Mouse (Mus musculus) liver, adult 2 months (tissue): ENCODE results near the gene Skap1. TPM values are rescaled to one million over a fixed set of nuclear protein-coding genes. Genes with fewer than 3 reads are reported as not detected.

Source experiments
- DNase-seq: peaks from one replicate; pipeline ENCODE4 v3.0.0-alpha.2; 2011; ENCODE audit warnings: low read depth, low spot score; ENCODE audit errors: extremely low read depth
- H3K27ac ChIP-seq: fragments of 200-500 bp; replicated peaks from 2 replicates; pipeline ENCODE4 v1.5.1; 2012; ENCODE audit warnings: low read depth, mild to moderate bottlenecking, control low read depth, inconsistent platforms, low read length; ENCODE audit not compliant: insufficient read depth
- H3K27me3 ChIP-seq: fragments of 200-500 bp; 2 replicates; pipeline ENCODE4 v1.6.1; 2012; ENCODE audit warnings: mild to moderate bottlenecking, moderate library complexity, low read length, inconsistent platforms; ENCODE audit not compliant: control insufficient read depth, insufficient read depth
- H3K36me3 ChIP-seq: fragments of 200-500 bp; 2 replicates; pipeline ENCODE4 v1.6.1; 2012; ENCODE audit warnings: low read length, inconsistent platforms; ENCODE audit not compliant: control insufficient read depth, insufficient read depth
- H3K4me1 ChIP-seq: fragments of 200-500 bp; 2 replicates; pipeline ENCODE4 v1.6.1; 2011; ENCODE audit warnings: low read length; ENCODE audit not compliant: control insufficient read depth, insufficient read depth
- H3K4me3 ChIP-seq: fragments of 200-500 bp; 2 replicates; pipeline ENCODE4 v1.5.1; 2011; ENCODE audit warnings: low read depth, mild to moderate bottlenecking, control low read depth, low read length, moderate library complexity; ENCODE audit not compliant: insufficient read depth
- H3K79me2 ChIP-seq: fragments of 200-500 bp; 2 replicates; pipeline ENCODE4 v1.6.1; 2012; ENCODE audit warnings: inconsistent platforms, mild to moderate bottlenecking, low read length, moderate library complexity; ENCODE audit not compliant: control insufficient read depth, insufficient read depth
- H3K9ac ChIP-seq: fragments of 200-500 bp; 2 replicates; pipeline ENCODE4 v1.6.1; 2012; ENCODE audit warnings: low read depth, mild to moderate bottlenecking, control low read depth, inconsistent platforms, low read length
- CTCF ChIP-seq: fragments of 200-500 bp; IDR thresholded peaks from 2 replicates; pipeline ENCODE4 v1.5.1; 2011; ENCODE audit warnings: low read depth, low read length, control low read depth
- POLR2A ChIP-seq: fragments of 200-500 bp; IDR thresholded peaks from 2 replicates; pipeline ENCODE4 v1.6.1; 2011; ENCODE audit warnings: low read length, control low read depth; ENCODE audit not compliant: insufficient read depth; ENCODE audit errors: extremely low read depth
- WGBS: fragments of 180-500 bp; shearing (Covaris S2); methylation state at CpG from one replicate; pipeline ENCODE4 v1.1.7; 2018; 5-methylcytosine and 5-hydroxymethylcytosine counted together
- polyA plus RNA-seq: library from polyadenylated mRNA; depleted of rRNA; stranded (reverse); fragments of >200 nt; gene quantifications from 2 replicates; pipeline ENCODE4 v1.2.3, GENCODE M21; 2012
- total RNA-seq: library from RNA; depleted of rRNA; stranded (reverse); fragments of >200 nt; gene quantifications from 2 replicates; pipeline ENCODE4 v1.2.3, GENCODE M21; 2014

The Skap1 gene
- total and polyA plus RNA-seq, 2 experiments: 0.40 to 0.92 TPM

- H3K4me3 ChIP-seq: no peak overlapping the region
- peaks cover 2% of the 10 kb centered on the region for H3K27me3 ChIP-seq
- no peak overlapping the region for H3K9ac ChIP-seq
- no peaks in the 10 kb centered on the region for H3K36me3 ChIP-seq
- no peak overlapping the region for H3K27ac ChIP-seq
- no peaks in the 10 kb centered on the region for H3K4me1 ChIP-seq
- no peak for DNase-seq
- no peaks in the 10 kb centered on the region for H3K79me2 ChIP-seq
- 37% methylated on average over 12 of the region's 12 CpGs for whole genome bisulfite sequencing
- no peak for TF ChIP-seq POLR2A
Observed at GRCm38 (mm10) chr11:96456508-96457305, 7.7 kb upstream of the Skap1 start.

- Histone ChIP-seq H3K36me3 (no peaks in the 10 kb centered on the region), H3K9ac (no peak overlapping the region), H3K79me2 (no peaks in the 10 kb centered on the region), H3K27me3 (peaks cover 8% of the 10 kb centered on the region), H3K27ac (no peak overlapping the region), H3K4me1 (no peaks in the 10 kb centered on the region), H3K4me3 (no peak overlapping the region)
- no peak for DNase-seq
- WGBS: 51% methylated on average over 4 of the region's 4 CpGs
- TF ChIP-seq CTCF (no peak), POLR2A (no peak)
Observed at GRCm38 (mm10) chr11:96461766-96462165, 2.6 kb upstream of the Skap1 start.

GRCm38 (mm10) chr11:96462191-96462752, 2.1 kb upstream of the Skap1 start:
- H3K36me3 ChIP-seq: no peaks in the 10 kb centered on the region
- H3K27me3 ChIP-seq: peaks cover 8% of the 10 kb centered on the region
- H3K9ac ChIP-seq: no peak overlapping the region
- no peaks in the 10 kb centered on the region for H3K79me2 ChIP-seq
- no peak for TF ChIP-seq POLR2A
- no peak for TF ChIP-seq CTCF
- H3K4me1 ChIP-seq: no peaks in the 10 kb centered on the region
- no peak for DNase-seq
- H3K27ac ChIP-seq: no peak overlapping the region
- 29% methylated on average over 9 of the region's 9 CpGs for WGBS
- no peak overlapping the region for H3K4me3 ChIP-seq

GRCm38 (mm10) chr11:96464716-96465060, 295 bp downstream of the Skap1 start:
- Histone ChIP-seq H3K79me2 (no peaks in the 10 kb centered on the region), H3K9ac (no peak overlapping the region; the same call in 1 of the 2 replicates), H3K27ac (no peak overlapping the region; the same call in 1 of the 2 replicates), H3K4me3 (peak overlapping the region; percentile 24; the same call in 1 of the 2 replicates), H3K4me1 (no peaks in the 10 kb centered on the region), H3K27me3 (peaks cover 8% of the 10 kb centered on the region), H3K36me3 (no peaks in the 10 kb centered on the region)
- TF ChIP-seq CTCF (no peak), POLR2A (no peak)
- DNase-seq: no peak
- 26% methylated on average over 5 of the region's 5 CpGs for WGBS

GRCm38 (mm10) chr11:96465426-96466056, 1.1 kb downstream of the Skap1 start:
- Histone ChIP-seq H3K4me3 (no peak overlapping the region), H3K4me1 (no peaks in the 10 kb centered on the region), H3K27ac (no peak overlapping the region), H3K27me3 (peaks cover 8% of the 10 kb centered on the region), H3K9ac (no peak overlapping the region), H3K79me2 (no peaks in the 10 kb centered on the region), H3K36me3 (no peaks in the 10 kb centered on the region)
- DNase-seq: no peak
- 86% methylated on average over 10 of the region's 10 CpGs for WGBS
- TF ChIP-seq POLR2A (no peak), CTCF (no peak)

GRCm38 (mm10) chr11:96466382-96466781, 2.0 kb downstream of the Skap1 start:
- TF ChIP-seq CTCF (no peak), POLR2A (no peak)
- Histone ChIP-seq H3K9ac (no peak overlapping the region), H3K4me1 (no peaks in the 10 kb centered on the region), H3K27me3 (peaks cover 8% of the 10 kb centered on the region), H3K79me2 (no peaks in the 10 kb centered on the region), H3K27ac (no peak overlapping the region), H3K36me3 (no peaks in the 10 kb centered on the region), H3K4me3 (no peak overlapping the region)
- no peak for DNase-seq
- WGBS: 66% methylated on average over 7 of the region's 7 CpGs
